In genomic region chr5:106990639-106991299, GRCm38 (mm10) we compare ENCODE assay signal across 9 mouse cellular contexts. TPM values are rescaled to one million over a fixed set of nuclear protein-coding genes. Genes with fewer than 3 reads are reported as not detected.
DNase-seq lines count a peak whose midpoint lies in the region; ATAC-seq lines count a peak whose summit lies in the region.
"Had no signal": no experiment of that assay in that cellular context is flagged by ENCODE, and none has a peak within 500 bp of the region (broad histone marks: within the 10 kb centered on the region; RNA-seq: fewer than 3 reads in every experiment).

No protein-coding gene starts in this region.

- ATAC-seq in forebrain, embryonic 13.5 days = 0 out of 2 replicates have a peak, but pooled peaks have one; percentile 45
- ATAC-seq in forebrain, embryonic 16.5 days = no peak
- ATAC-seq in hindbrain, embryonic 15.5 days (ENCODE audit: low FRiP score, low read depth) = peak; percentile 71; the same call in 1 of the 2 replicates

- no peaks in the 10 kb centered on the region for H3K4me1 ChIP-seq in forebrain, embryonic 13.5 days
- H3K4me1 ChIP-seq in forebrain, embryonic 16.5 days (replicated peaks; ENCODE audit: control insufficient read depth, insufficient read depth, low read length) = no peaks in the 10 kb centered on the region
- no peaks in the 10 kb centered on the region for H3K4me1 ChIP-seq in hindbrain, embryonic 15.5 days (replicated peaks)
- H3K4me1 ChIP-seq: midbrain, embryonic 12.5 days had no signal

- H3K36me3 ChIP-seq in forebrain, embryonic 13.5 days (ENCODE audit: poor library complexity, severe bottlenecking) = peaks cover 11% of the 10 kb centered on the region; the same call in 1 of the 2 replicates
- H3K36me3 ChIP-seq in forebrain, embryonic 16.5 days (ENCODE audit: control insufficient read depth, insufficient read depth) = no peaks in the 10 kb centered on the region
- no peaks in the 10 kb centered on the region for H3K36me3 ChIP-seq in hindbrain, embryonic 15.5 days

- no peak overlapping the region for H3K27ac ChIP-seq in forebrain, embryonic 13.5 days
- H3K27ac ChIP-seq in forebrain, embryonic 16.5 days (ENCODE audit: low read length) = no peak overlapping the region
- no peak overlapping the region for H3K27ac ChIP-seq in hindbrain, embryonic 15.5 days (replicated peaks)
- H3K27ac ChIP-seq: midbrain, embryonic 12.5 days had no signal

- no peaks in the 10 kb centered on the region for H3K9me3 ChIP-seq in forebrain, embryonic 13.5 days (replicated peaks)
- no peaks in the 10 kb centered on the region for H3K9me3 ChIP-seq in forebrain, embryonic 16.5 days (ENCODE audit: control insufficient read depth, low read length)
- no peaks in the 10 kb centered on the region for H3K9me3 ChIP-seq in hindbrain, embryonic 15.5 days
- H3K9me3 ChIP-seq: midbrain, embryonic 12.5 days had no signal

- DNase-seq in c-Kit-positive CD71-positive TER-119-positive erythroid progenitor cells, embryonic 14.5 days (ENCODE audit: low spot score) = peak; percentile 20
- DNase-seq in gastrocnemius, adult 18-20 months (ENCODE audit: low spot score) = peak; percentile 71
- DNase-seq in left cerebral cortex, adult 18-20 months (ENCODE audit: low spot score in 2 of 2) = peak; percentile 18 to 19
- peak; percentile 76 to 82 for DNase-seq in lung, postnatal 4 days
- DNase-seq in right cerebral cortex, postnatal 10 days (ENCODE audit: low spot score in 2 of 2) = peak; percentile 47 to 57

- H3K27me3 ChIP-seq in forebrain, embryonic 13.5 days = peaks cover 15% of the 10 kb centered on the region; the same call in 1 of the 2 replicates
- no peaks in the 10 kb centered on the region for H3K27me3 ChIP-seq in forebrain, embryonic 16.5 days (replicated peaks; ENCODE audit: control insufficient read depth, insufficient read depth, low read length)
- H3K27me3 ChIP-seq in hindbrain, embryonic 15.5 days = no peaks in the 10 kb centered on the region
- H3K27me3 ChIP-seq: midbrain, embryonic 12.5 days had no signal

- WGBS in forebrain, embryonic 13.5 days = 54% methylated on average over 14 of the region's 14 CpGs
- 47% methylated on average over 14 of the region's 14 CpGs for WGBS in forebrain, embryonic 16.5 days
- WGBS in hindbrain, embryonic 15.5 days = 47% methylated on average over 14 of the region's 14 CpGs

- no peak overlapping the region for H3K9ac ChIP-seq in forebrain, embryonic 13.5 days
- no peak overlapping the region for H3K9ac ChIP-seq in forebrain, embryonic 16.5 days (replicated peaks; ENCODE audit: low read depth, low read length)
- no peak overlapping the region for H3K9ac ChIP-seq in hindbrain, embryonic 15.5 days
- H3K9ac ChIP-seq: midbrain, embryonic 12.5 days had no signal

- H3K4me3 ChIP-seq in forebrain, embryonic 13.5 days = no peak overlapping the region
- H3K4me3 ChIP-seq in forebrain, embryonic 16.5 days (replicated peaks; ENCODE audit: low read length) = no peak overlapping the region
- H3K4me3 ChIP-seq in hindbrain, embryonic 15.5 days = no peak overlapping the region
- H3K4me3 ChIP-seq: midbrain, embryonic 12.5 days had no signal

- no peak overlapping the region for H3K4me2 ChIP-seq in forebrain, embryonic 13.5 days
- no peak overlapping the region for H3K4me2 ChIP-seq in forebrain, embryonic 16.5 days (ENCODE audit: low read length)
- H3K4me2 ChIP-seq in hindbrain, embryonic 15.5 days = no peak overlapping the region
- H3K4me2 ChIP-seq: midbrain, embryonic 12.5 days had no signal

RNA-seq across cellular contexts. Expression of gene Cdc7, which starts 26.6 kb away (rescaled TPM):
- 43.1 and 47.7 TPM in 2 replicates for polyA plus RNA-seq in forebrain, embryonic 13.5 days (2015; fragmentation: Nextera tagmentation; extraction: Ambion mirVana)
- 48.8 and 50.5 TPM in 2 replicates for polyA plus RNA-seq in forebrain, embryonic 16.5 days (2015; fragmentation: Nextera tagmentation; extraction: Ambion mirVana)
- under 1 TPM; 0.09 to 0.27 TPM for total RNA-seq in gastrocnemius, adult 18-20 months (2021)
- 42.3 and 43.8 TPM in 2 replicates for polyA plus RNA-seq in hindbrain, embryonic 15.5 days (2015; fragmentation: Nextera tagmentation; extraction: Ambion mirVana)
- total RNA-seq in left cerebral cortex, adult 18-20 months (2021) = 10 to 100 TPM; 12.4 to 15.4 TPM

Comparison
In these comparisons a context has a peak if more than half of its experiments do, and no peak if none do; other contexts are left out.
1. DNase-seq: peak in every context shown above with its lines; median percentile 79 in lung, postnatal 4 days; 71 in gastrocnemius, adult 18-20 months; 52 in right cerebral cortex, postnatal 10 days; 20 in c-Kit-positive CD71-positive TER-119-positive erythroid progenitor cells, embryonic 14.5 days; 18 in left cerebral cortex, adult 18-20 months.